1 mouse cellular context compared by ENCODE assay signal in the genomic region with DNA sequence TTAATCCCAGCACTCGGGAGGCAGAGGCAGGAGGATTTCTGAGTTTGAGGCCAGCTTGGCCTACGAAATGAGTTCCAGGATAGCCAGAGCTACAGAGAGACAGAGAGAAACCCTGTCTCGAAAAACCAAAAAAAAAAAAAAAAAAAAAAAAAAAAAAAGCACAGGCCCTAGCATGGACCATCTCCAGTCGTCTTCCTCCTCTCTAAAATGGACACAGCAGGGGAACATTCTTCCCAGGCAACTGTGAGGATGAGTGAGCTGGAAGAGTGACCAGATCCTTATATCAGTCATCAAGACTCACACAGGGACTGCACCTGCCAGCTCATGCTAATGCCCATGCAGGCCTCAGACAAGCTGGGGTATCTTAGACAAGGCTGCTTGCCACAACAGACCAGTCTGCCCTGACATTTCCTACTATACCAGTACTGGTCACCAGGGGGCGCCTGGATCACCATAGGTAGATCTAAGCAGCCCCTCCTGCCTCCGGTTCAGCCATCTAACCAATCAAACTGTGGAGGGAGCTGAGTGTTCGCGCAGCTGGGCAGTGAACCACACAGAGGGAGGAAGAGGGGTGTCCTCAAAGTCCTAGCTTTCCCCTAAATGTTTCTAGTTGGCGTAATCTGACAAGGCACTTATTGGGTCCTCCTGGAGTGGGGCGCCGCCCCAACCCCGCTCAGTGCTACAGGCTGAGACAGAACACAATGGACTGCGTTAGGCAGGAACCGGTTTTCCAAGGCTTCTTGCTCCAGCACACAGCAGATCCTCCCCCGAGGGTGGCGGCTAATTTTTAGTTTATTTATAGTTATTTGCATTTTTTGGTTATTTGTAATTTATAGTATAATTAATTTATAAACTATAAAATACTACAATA.
A peak's percentile ranks its signal among the peaks of the same experiment; 100 is the strongest.
TF ChIP-seq lines count a peak whose summit lies in the region.

No protein-coding gene starts in this region.

TF ChIP-seq in CH12.LX, 34 proteins besides CTCF, POLR2A, EP300 and RAD21:
- TF ChIP-seq ELF1 (IDR thresholded peaks at IDR 0.05; ENCODE audit: low read depth, low read length) (peak; percentile 71; the same call in 1 of the 2 replicates), BHLHE40 (IDR thresholded peaks at IDR 0.05; ENCODE audit: low read depth, low read length) (peak; percentile 20; the same call in 1 of the 2 replicates), NRF1 (IDR thresholded peaks at IDR 0.05; ENCODE audit: low read depth, low read length) (no peak), SIN3A (IDR thresholded peaks at IDR 0.05; ENCODE audit: low read length) (peak; percentile 49; the same call in 1 of the 2 replicates), PAX5 (IDR thresholded peaks at IDR 0.05; ENCODE audit: low read length) (no peak), ZNF384 (IDR thresholded peaks at IDR 0.05; ENCODE audit: low read depth, low read length) (peak; percentile 68; the same call in 1 of the 2 replicates), USF2 (conservative IDR thresholded peaks at IDR 0.05; ENCODE audit: low read depth, low read length) (no peak), TCF12 (IDR thresholded peaks at IDR 0.05; ENCODE audit: low read depth, low read length) (peak; percentile 52), MAX (IDR thresholded peaks at IDR 0.05; ENCODE audit: low read length) (no peak), MAZ (IDR thresholded peaks at IDR 0.05; ENCODE audit: low read depth, low read length) (peak; percentile 78), SMC3 (IDR thresholded peaks at IDR 0.05; ENCODE audit: low read depth, low read length) (peak; percentile 93), CHD2 (IDR thresholded peaks at IDR 0.05; ENCODE audit: low read length) (peak; percentile 45; the same call in 1 of the 2 replicates), MAFK (IDR thresholded peaks at IDR 0.05; ENCODE audit: insufficient replicate concordance, low read length) (no peak)
